Mouse (Mus musculus): Measurements from ENCODE around the gene Chka. TPM values are rescaled to one million over a fixed set of nuclear protein-coding genes. Genes with fewer than 3 reads are reported as not detected.
A peak's percentile ranks its signal among the peaks of the same experiment; 100 is the strongest.

The Chka gene
- 100 to 1,000 TPM in 1 of 2 experiments, 10 to 100 TPM in 1; 96.7 to 120 TPM for total RNA-seq (2021)
- long read RNA-seq, experiment 1, transcript Chka-202 (11 exons, 2,549 nt), result minor isoform, 6 of 47 reads
- long read RNA-seq, experiment 1, transcript Chka-201 (12 exons, 2,319 nt), result major isoform, 23 of 47 reads
- long read RNA-seq, experiment 1, partial matches to known transcripts, result 8 of 47 reads
- long read RNA-seq, experiment 1, other reads (novel, unspliced or antisense), result 5 of 47 reads
- long read RNA-seq, experiment 2, full-length matches to known transcripts, result 34 of 55 reads
- long read RNA-seq, experiment 2, partial matches to known transcripts, result 9 of 55 reads
- long read RNA-seq, experiment 2, other reads (novel, unspliced or antisense), result 12 of 55 reads

DNA sequence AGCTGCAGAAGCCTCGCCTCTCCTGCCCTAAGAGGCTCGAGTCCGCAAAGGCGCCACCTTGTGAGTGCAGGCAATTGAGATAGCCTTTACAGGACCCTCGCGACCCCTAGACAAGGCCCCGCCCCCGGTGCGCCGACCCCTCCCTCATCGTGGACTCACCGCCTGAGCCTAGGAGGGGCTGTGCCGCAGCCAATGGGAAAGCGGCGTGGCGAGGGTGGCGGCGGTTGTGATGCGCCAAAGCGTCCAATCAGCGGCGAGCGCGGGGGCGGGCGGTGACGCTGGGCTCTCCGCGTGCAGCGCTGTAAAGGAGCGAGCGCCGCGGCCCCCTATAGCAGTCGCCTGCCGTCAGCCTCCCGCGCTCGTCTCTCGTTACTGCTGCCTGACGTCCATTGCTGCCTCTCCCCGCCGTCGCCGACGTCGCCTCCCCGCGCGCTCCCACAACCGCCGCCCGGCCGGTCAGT is at the start of gene Chka:
Gene Chka, plus strand, starts transcription at position 272 of the 461 bp plus-strand sequence.
- Histone ChIP-seq H3K27ac (peak within 1 kb of the TSS; percentile 97), H3K4me3 (peak within 1 kb of the TSS; percentile 83)
- intact Hi-C loops (cut with DNase I), result loop anchor here (5.0 kb wide), 1 partner anchor 56 kb away; the partner anchor contains the start of gene Tcirg1
- DNase-seq (ENCODE audit: extremely low spot score in 1 of 2, low spot score in 2 of 2), result peak; percentile 99
- no peak for TF ChIP-seq CTCF (IDR thresholded peaks at IDR 0.05)

DNA sequence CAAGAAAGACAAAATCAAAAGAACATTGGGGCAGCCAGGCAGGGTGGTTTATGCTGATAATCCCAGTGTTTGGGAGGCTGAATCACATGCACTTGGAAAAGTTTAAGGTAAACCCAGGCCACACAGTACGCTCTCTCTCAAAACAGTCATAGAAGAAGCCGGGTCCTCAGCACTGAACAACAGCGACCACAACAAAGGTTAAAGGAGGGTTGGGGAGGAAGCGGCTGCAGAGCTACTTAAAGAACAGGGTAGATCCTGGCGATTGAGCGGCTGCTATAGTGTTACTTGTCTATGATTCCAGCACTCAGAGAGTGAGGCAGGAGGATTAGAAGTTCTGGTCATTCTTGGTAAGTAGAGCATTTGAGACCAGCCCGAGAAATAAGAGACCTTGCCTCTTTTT is 46.0 kb upstream of the Chka start:
- TF ChIP-seq CTCF (IDR thresholded peaks at IDR 0.05), result no peak
- no peak overlapping the region for H3K27ac ChIP-seq
- DNase-seq (ENCODE audit: extremely low spot score in 1 of 2, low spot score in 2 of 2), result no peak
- intact Hi-C loops (cut with DNase I), result no loop called here
- H3K4me3 ChIP-seq, result no peak overlapping the region

DNA sequence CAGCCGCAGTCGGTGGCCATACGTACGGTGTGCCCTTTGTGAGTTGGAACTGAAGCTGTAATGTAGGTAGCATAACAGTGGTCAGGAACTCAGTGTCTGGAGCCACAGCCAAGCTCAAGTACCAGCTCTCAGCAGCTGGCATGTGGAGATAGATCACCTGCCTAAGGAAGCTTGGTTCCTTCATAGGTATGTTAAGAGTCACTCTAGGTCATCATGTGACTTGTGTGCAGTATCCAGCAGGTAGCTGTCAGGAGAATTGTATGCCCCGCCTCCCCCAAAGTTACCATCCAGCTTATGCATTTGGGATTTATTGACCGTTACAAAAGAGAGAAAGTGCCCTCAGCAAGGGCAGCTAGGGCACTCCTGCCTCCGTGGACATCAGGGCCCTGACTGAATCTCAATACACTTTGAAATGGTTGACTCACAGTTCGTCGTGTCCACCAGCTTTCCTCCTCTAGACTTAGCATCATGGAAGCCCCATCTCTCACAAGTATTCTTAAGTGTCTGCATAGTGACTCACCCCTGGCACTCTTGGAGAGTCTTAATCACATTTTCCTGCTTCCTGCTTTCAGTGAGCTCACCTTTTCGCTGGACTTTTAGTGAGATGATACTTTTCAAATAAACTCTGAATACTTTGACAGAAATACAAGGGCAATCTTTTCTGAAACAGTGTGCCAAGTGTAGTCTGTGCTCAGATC is 40.9 kb upstream of the Chka start:
- no peak for DNase-seq (ENCODE audit: extremely low spot score in 1 of 2, low spot score in 2 of 2)
- Histone ChIP-seq H3K27ac (no peak overlapping the region), H3K4me3 (no peak overlapping the region)
- intact Hi-C loops (cut with DNase I), result no loop called here
- TF ChIP-seq CTCF (IDR thresholded peaks at IDR 0.05), result no peak

DNA sequence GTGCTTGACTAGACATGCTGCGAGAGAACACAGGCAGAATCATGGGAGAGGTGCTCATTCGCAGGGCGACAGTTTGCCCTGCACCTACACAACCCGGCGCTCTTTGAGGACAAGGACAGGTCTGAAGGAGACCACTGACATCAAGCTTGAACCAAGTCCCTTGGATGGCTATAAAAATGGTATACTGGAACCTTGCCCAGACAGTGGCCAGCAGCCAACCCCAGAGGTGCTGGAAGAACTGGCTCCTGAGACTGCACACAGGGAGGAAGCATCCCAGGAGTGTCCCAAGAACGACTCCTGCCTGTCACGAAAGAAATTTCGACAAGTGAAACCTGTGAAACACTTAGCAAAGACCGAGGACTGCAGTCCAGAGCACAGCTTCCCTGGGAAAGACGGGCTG is 37.1 kb upstream of the Chka start:
- no peak for TF ChIP-seq CTCF (IDR thresholded peaks at IDR 0.05)
- H3K4me3 ChIP-seq, result no peak overlapping the region
- intact Hi-C loops (cut with DNase I), result no loop called here
- no peak for DNase-seq (ENCODE audit: extremely low spot score in 1 of 2, low spot score in 2 of 2)
- no peak overlapping the region for H3K27ac ChIP-seq

DNA sequence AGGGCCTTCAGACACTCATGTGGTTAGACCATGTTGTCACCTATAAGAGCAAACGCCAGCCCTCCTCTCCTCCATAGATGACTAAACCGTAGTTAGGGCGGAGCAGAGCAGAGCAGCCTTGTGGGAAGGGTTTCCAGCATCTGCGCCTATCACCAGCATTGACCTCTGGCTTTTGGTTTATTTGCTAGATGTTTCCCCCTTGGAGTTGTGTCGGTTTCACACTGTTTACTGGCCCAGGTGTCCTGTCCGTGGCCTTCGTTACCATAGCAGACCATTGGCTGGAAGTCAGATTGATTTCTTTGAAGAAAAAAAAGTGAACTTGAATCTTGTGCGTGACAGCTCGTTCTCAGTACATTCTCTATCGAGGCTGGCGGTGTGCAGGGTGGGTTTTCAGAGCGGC is 35.7 kb upstream of the Chka start:
- H3K27ac ChIP-seq, result no peak overlapping the region
- TF ChIP-seq CTCF (IDR thresholded peaks at IDR 0.05), result no peak
- no peak for DNase-seq (ENCODE audit: extremely low spot score in 1 of 2, low spot score in 2 of 2)
- no peak overlapping the region for H3K4me3 ChIP-seq
- intact Hi-C loops (cut with DNase I), result no loop called here

DNA sequence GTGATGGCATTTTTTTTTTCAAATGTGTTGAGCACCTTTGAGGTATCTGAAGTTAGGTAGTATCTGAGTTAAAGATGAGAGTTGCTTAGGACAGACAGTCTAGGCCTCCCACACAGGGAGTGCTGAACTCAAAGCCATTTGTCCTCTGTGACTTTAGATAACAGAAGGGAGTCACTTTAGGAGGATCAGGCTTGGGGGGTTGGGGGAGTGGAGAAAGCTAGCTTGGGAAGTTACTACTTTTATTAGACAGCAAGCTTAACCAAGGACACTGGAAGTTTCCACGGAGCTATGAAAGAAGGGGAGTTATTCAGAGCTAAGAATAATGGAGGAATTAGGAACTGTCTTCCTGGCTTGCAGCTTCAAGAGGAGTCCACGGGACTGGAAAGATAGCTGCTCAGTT is 32.5 kb upstream of the Chka start:
- intact Hi-C loops (cut with DNase I), result no loop called here
- DNase-seq (ENCODE audit: extremely low spot score in 1 of 2, low spot score in 2 of 2), result no peak
- Histone ChIP-seq H3K27ac (no peak overlapping the region), H3K4me3 (no peak overlapping the region)
- TF ChIP-seq CTCF (IDR thresholded peaks at IDR 0.05), result no peak

DNA sequence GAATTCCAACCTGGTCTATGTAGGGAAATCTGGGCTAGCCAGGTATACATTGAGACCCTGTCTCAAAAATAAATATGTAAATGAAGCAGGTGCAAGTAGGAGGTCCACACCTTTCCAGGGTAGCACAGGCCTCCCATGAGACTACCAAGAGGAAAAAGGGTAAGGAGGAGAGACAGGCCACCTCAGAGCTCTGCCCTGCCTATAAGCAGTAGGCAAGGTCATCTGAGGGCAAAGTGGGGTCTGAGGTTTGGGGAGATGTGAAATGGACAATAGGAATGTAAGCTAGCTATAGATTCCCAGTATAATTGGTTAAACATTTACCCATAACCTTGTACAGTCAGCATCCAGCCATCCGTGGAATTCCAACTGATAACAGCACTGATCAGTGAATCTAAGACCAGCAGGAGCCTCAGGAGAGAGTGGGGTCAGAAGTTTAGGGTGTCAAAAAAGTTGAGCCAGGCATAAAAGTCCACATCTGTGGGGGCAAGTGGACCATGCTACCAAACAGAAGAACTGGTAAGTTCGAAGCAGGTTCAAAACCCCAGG is 31.6 kb upstream of the Chka start:
- Histone ChIP-seq H3K4me3 (no peak overlapping the region), H3K27ac (no peak overlapping the region)
- intact Hi-C loops (cut with DNase I), result no loop called here
- DNase-seq (ENCODE audit: extremely low spot score in 1 of 2, low spot score in 2 of 2), result no peak
- no peak for TF ChIP-seq CTCF (IDR thresholded peaks at IDR 0.05)

DNA sequence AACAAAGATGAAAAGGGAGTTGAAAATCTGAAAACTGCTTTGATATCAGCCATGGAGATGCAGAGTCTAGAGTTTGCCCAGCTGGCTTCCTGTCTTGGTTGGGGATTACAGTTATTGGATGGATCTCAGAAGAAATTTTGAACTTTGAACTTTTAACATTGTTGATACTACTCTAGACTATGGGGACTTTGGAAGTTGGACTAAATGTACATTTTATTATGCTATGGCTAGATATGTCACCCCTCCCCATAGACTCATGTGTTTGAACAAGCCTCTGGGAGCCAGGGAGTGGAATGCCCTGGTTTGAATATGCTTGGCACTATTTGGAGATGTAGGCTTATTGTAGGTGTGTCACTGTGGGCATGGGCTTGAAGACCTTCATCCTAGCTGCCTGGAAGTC is 26.5 kb upstream of the Chka start:
- Histone ChIP-seq H3K4me3 (no peak overlapping the region), H3K27ac (no peak overlapping the region)
- intact Hi-C loops (cut with DNase I), result no loop called here
- DNase-seq (ENCODE audit: extremely low spot score in 1 of 2, low spot score in 2 of 2), result no peak
- TF ChIP-seq CTCF (IDR thresholded peaks at IDR 0.05), result no peak

DNA sequence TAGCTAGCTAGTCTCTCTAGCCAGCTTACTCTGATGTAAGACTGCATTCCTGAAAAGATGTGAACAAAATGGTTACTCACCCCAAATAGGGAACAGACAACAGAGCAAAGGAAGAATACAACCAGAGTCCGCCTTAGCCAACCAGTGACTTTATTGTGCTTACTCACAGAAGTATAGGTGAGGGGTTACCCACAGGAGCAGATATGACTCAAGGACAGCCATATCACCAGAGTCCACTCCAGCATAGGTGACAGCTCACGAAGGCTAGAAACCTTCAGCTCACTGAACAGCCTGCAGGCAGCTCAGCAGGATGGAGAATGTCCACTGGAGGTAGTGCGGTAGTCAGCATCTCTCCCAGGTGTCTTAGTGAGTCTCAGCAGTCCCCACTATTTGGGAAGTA is 21.7 kb upstream of the Chka start:
- no peak for DNase-seq (ENCODE audit: extremely low spot score in 1 of 2, low spot score in 2 of 2)
- intact Hi-C loops (cut with DNase I), result no loop called here
- no peak overlapping the region for H3K27ac ChIP-seq
- TF ChIP-seq CTCF (IDR thresholded peaks at IDR 0.05), result no peak
- H3K4me3 ChIP-seq, result no peak overlapping the region

DNA sequence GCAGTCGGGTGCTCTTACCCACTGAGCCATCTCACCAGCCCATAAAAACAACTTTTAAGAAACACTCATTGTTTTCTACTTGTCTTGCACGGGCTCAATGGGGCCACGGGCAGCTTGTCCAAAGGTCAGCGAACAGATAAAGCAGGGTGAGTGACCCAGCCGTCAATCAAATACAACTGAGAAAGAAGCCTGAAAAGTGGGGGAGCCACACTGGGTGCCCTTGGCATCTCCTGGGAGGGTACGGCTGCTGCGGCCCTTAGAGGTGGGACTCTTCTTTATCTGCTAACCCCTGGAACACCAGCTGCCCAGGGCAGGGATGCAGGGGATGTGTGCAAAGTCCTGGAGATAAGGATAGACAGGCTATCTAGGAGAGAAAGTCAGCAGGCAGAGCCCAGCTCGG is 19.9 kb upstream of the Chka start:
- no peak for DNase-seq (ENCODE audit: extremely low spot score in 1 of 2, low spot score in 2 of 2)
- TF ChIP-seq CTCF (IDR thresholded peaks at IDR 0.05), result no peak
- intact Hi-C loops (cut with DNase I), result no loop called here
- no peak overlapping the region for H3K27ac ChIP-seq
- H3K4me3 ChIP-seq, result no peak overlapping the region

DNA sequence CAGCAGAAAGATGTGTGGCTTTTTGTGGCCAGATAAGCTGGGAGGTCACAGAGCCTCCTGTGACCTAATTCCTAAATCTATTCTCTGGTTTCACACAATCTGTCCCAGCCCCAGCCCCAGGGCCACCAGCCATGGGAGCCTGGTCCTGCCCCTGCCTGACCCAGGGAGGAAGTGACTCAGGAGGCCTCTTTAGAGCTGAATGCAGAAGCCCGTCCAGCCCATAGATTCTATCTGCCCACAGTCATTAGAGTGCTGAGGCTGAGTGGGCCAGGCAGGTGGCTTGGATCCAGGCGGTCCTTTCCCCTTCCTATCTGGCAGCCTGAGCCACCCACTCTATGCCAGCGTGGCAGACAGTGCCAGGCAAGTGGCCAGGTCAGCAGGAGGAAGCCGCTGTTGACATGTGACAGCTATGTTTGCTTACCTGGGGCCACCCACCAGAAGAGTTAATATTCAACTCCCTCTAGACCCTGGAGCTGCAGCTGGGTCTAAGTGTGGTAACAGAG is 18.7 kb upstream of the Chka start:
- no peak for DNase-seq (ENCODE audit: extremely low spot score in 1 of 2, low spot score in 2 of 2)
- no peak overlapping the region for H3K4me3 ChIP-seq
- intact Hi-C loops (cut with DNase I), result no loop called here
- no peak overlapping the region for H3K27ac ChIP-seq
- no peak for TF ChIP-seq CTCF (IDR thresholded peaks at IDR 0.05)

DNA sequence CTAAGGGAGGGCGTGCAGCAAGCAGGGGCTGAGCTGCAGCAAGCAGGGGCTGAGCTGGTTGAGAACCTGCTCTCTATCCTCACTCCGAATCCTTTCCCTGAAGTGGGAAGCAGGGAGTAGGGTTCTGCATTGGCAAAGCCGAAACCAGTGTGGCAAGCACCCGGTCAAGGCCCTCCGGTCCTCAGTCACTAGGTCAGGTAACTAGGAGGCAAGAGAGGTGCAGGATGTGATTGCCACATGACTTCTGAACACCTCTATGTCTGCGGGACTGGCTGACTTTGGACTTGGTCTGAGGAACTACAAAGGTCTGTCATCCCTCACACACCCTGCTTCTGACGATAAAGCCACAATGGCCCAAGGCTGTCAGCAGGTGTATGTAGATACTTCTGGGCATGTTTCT is 17.3 kb upstream of the Chka start:
- TF ChIP-seq CTCF (IDR thresholded peaks at IDR 0.05), result no peak
- intact Hi-C loops (cut with DNase I), result no loop called here
- Histone ChIP-seq H3K27ac (no peak overlapping the region), H3K4me3 (no peak overlapping the region)
- DNase-seq (ENCODE audit: extremely low spot score in 1 of 2, low spot score in 2 of 2), result no peak
